Mouse (Mus musculus): ENCODE measurements around the gene Gm10643.

Gm10643 gene

GRCm38 (mm10) chr8:84042066-84042947, 22.6 kb downstream of the Gm10643 start, which contains the start of gene Il27ra:
Gene Il27ra, minus strand, starts transcription at chr8:84042589.
- 5% methylated on average over 40 of the region's 40 CpGs for WGBS

GRCm38 (mm10) chr8:84039050-84039449, 25.9 kb downstream of the Gm10643 start:
- WGBS: 4% methylated on average over 5 of the region's 5 CpGs

- 74% methylated on average over 5 of the region's 5 CpGs for WGBS
These were observed 26.9 kb downstream of the Gm10643 start for GRCm38 (mm10) chr8:84038015-84038414.

- WGBS: 88% methylated on average over 4 of the region's 4 CpGs
These were observed 32.2 kb downstream of the Gm10643 start for GRCm38 (mm10) chr8:84032777-84033176.

GRCm38 (mm10) chr8:84029272-84029671, 35.7 kb downstream of the Gm10643 start:
- 85% methylated on average over 5 of the region's 5 CpGs for WGBS

- WGBS: 37% methylated on average over 10 of the region's 10 CpGs
These were observed 37.5 kb downstream of the Gm10643 start for GRCm38 (mm10) chr8:84027449-84027848.

- under 1% methylated on average over 41 of the region's 41 CpGs for WGBS
These were observed 39.1 kb downstream of the Gm10643 start for GRCm38 (mm10) chr8:84025863-84026262.

GRCm38 (mm10) chr8:84024171-84024570, 40.8 kb downstream of the Gm10643 start:
- WGBS: 30% methylated on average over 10 of the region's 10 CpGs

GRCm38 (mm10) chr8:84023631-84024030, 41.3 kb downstream of the Gm10643 start:
- 83% methylated on average over 1 of the region's 1 CpGs for WGBS

- WGBS: 64% methylated on average over 5 of the region's 5 CpGs
These were observed 41.9 kb downstream of the Gm10643 start for GRCm38 (mm10) chr8:84023085-84023484.

- 58% methylated on average over 12 of the region's 12 CpGs for WGBS
These were observed 43.4 kb downstream of the Gm10643 start for GRCm38 (mm10) chr8:84021569-84021968.

- 36% methylated on average over 18 of the region's 18 CpGs for WGBS
These were observed 43.8 kb downstream of the Gm10643 start, which contains the start of gene Palm3 for GRCm38 (mm10) chr8:84021096-84021495. Gene Palm3, plus strand, starts transcription at chr8:84021471.

GRCm38 (mm10) chr8:84019738-84020137, 45.2 kb downstream of the Gm10643 start:
- WGBS: 83% methylated on average over 9 of the region's 9 CpGs

GRCm38 (mm10) chr8:84015833-84016232, 49.1 kb downstream of the Gm10643 start:
- WGBS: 97% methylated on average over 5 of the region's 5 CpGs
